Mouse (Mus musculus) forebrain, embryonic 15.5 days (tissue): ENCODE results near the gene Krt80. TPM values are rescaled to one million over a fixed set of nuclear protein-coding genes. Genes with fewer than 3 reads are reported as not detected.

Experiments used
- ATAC-seq: fragments of 200-750 bp; cut with Nextera tagmentation; replicated peaks from 2 replicates; pipeline ENCODE4 v1.8.0; 2017; ENCODE audit warnings: mild to moderate bottlenecking, moderate TSS enrichment, moderate library complexity
- H3K27ac ChIP-seq: fragments of 300-500 bp; sonication (generic); replicated peaks from 2 replicates; pipeline ENCODE4 v1.5.1; 2015; ENCODE audit warnings: mild to moderate bottlenecking, inconsistent platforms
- H3K27me3 ChIP-seq: fragments of 300-500 bp; sonication (generic); 2 replicates; pipeline ENCODE4 v1.6.1; 2015; ENCODE audit warnings: inconsistent platforms
- H3K36me3 ChIP-seq: fragments of 300-500 bp; sonication (generic); 2 replicates; pipeline ENCODE4 v1.6.1; 2015; ENCODE audit warnings: mild to moderate bottlenecking, inconsistent platforms
- H3K4me1 ChIP-seq: fragments of 300-500 bp; sonication (generic); 2 replicates; pipeline ENCODE4 v1.6.1; 2015; ENCODE audit warnings: inconsistent platforms
- H3K4me2 ChIP-seq: fragments of 300-500 bp; sonication (generic); replicated peaks from 2 replicates; pipeline ENCODE4 v1.6.1; 2015; ENCODE audit warnings: mild to moderate bottlenecking, inconsistent platforms
- H3K4me3 ChIP-seq: fragments of 300-500 bp; sonication (generic); 2 replicates; pipeline ENCODE4 v1.5.1; 2015; ENCODE audit warnings: mild to moderate bottlenecking, inconsistent platforms
- H3K9ac ChIP-seq: fragments of 300-500 bp; sonication (generic); replicated peaks from 2 replicates; pipeline ENCODE4 v1.6.1; 2015; ENCODE audit warnings: mild to moderate bottlenecking, inconsistent platforms
- H3K9me3 ChIP-seq: fragments of 300-500 bp; sonication (generic); 2 replicates; pipeline ENCODE4 v1.6.1; 2016; ENCODE audit warnings: inconsistent platforms
- WGBS: fragments of 180-500 bp; shearing (Covaris S2); methylation state at CpG from one replicate; pipeline ENCODE4 v1.1.7; 2015; ENCODE audit warnings: mixed read lengths; 5-methylcytosine and 5-hydroxymethylcytosine counted together
- polyA plus RNA-seq: library from polyadenylated mRNA; unstranded; fragments of >200 nt; fragmentation: Nextera tagmentation; extraction: Ambion mirVana; gene quantifications from 2 replicates; pipeline ENCODE4 v1.2.1, GENCODE M21; 2015

Krt80 gene
- polyA plus RNA-seq, 1 experiment from 2014 or later = 0.08 TPM

DNA sequence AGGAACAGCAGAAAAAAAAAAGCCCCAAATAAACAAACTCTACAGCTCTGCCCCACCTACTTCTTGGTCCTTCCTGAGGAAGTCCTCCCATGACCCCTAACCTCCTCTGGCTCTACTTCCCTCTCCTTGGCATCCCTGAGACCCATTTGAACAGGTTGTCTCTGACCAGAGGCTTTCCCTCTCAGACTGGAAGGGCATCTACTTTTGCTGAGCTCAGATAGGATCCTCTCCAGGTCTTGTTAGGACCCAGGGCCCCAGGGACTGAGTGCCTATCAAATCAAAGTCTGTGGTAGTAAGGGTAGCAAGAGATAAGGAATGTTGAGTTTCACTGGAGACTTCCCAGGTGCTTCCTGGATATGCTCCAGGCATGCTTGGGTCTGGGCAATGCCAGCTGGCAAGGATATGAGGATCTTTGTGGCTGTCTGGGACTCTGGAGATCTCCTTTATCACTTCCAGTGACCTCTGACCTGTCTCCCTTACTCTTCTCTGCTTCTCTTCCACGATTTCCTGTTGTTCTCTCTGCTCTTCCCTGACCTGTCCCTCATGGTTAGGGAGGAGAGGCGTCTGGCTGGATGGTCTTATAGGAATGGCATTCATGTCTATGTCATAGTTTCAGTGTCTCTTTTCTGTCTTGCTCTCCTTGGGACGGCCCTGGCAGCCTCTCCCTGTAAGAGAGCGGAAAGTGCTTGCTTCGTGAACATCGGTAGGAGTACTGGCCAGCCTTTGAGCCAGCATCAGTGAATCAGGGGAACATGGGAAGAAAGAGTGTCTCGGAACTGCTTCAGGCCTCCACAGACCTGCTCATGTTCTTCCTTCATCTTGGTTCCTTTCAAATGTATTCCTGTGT lies 2.4 kb upstream of the Krt80 start:
- Histone ChIP-seq H3K9me3 (no peaks in the 10 kb centered on the region), H3K36me3 (no peaks in the 10 kb centered on the region), H3K27me3 (no peaks in the 10 kb centered on the region), H3K4me1 (peaks cover 8% of the 10 kb centered on the region; the same call in 1 of the 2 replicates), H3K9ac (no peak overlapping the region), H3K4me2 (no peak overlapping the region), H3K27ac (no peak overlapping the region), H3K4me3 (no peak overlapping the region)
- 77% methylated on average over 7 of the region's 7 CpGs for WGBS
- ATAC-seq = no peak

DNA sequence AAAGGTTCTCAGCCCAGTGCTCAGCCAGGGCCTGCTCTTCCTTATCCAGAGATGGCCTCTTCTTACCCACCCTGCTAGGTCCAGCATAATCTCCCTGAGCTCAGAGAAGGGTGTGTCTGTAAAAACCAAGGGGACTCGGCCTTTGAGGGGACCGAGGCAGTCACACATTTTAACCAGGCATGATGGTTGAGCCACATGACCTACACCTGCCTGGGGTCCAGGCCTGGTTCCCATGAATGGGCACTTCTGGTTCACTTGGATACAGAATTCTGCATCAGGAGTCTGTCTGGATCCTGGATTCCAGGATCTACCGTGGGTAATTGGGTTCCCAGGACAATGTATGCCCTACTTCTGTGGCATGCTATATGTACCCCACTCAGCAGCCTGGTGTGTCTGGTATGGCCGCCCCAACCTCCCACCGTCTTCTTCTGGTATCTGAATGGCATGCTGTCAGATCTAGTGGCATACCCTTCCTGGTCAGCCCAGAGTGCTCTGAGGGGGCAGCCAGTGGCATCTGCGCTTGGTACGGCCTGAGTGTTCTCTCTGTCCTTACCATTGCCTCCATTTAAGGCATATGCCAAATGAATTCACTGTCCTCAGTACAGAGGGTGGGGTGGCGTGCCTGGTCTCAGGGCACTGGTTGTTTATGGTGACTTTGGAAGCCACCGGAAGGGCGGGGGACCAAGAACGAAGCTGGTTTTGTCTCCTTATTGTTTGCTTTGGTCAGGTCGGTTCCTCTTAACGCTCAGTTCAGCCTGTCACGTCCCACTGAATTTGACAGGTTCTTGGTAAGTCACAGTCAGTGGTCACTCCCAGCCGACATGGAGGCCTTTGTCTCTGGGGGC lies 1.4 kb upstream of the Krt80 start:
- Histone ChIP-seq H3K36me3 (no peaks in the 10 kb centered on the region), H3K9me3 (no peaks in the 10 kb centered on the region), H3K4me3 (no peak overlapping the region), H3K4me1 (peaks cover 8% of the 10 kb centered on the region; the same call in 1 of the 2 replicates), H3K4me2 (no peak overlapping the region), H3K27ac (no peak overlapping the region), H3K9ac (no peak overlapping the region), H3K27me3 (no peaks in the 10 kb centered on the region)
- WGBS = 85% methylated on average over 15 of the region's 15 CpGs
- no peak for ATAC-seq

DNA sequence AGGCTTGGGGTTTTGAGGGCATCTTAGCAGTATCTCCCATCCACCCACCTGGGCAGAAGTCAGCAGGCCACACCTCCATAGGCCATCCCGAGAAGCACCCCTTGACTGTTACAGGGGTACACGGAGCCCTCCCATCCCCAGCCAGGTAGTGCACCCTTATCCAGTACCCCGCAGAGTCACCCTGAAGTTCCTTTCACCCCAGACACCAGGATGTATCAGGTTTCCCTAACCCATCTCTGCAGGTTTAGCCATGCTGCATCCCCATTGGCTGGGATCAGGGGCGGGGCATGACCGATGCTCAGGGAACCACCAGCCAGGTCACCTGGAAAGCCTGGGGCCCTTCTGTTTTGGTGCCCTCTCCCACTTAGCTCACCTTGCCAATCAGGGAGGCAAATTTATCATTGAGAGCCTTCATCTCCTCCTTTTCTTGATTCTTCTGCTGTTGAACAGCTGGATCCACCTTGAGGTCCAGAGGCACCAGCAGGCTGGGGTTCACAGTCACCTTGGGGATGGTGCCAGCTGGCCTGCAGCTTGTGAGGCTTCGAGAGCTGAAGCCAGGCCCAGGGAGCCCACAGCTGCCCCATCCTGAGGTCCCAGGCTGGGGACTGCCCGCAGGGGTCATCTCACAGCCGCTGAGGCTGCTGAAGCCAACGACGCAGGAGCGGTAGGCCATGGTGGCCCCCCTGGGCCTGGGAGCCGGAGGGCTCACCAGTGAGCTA lies 421 bp downstream of the Krt80 start:
- 32% methylated on average over 12 of the region's 12 CpGs for WGBS
- H3K27me3 ChIP-seq = no peaks in the 10 kb centered on the region

DNA sequence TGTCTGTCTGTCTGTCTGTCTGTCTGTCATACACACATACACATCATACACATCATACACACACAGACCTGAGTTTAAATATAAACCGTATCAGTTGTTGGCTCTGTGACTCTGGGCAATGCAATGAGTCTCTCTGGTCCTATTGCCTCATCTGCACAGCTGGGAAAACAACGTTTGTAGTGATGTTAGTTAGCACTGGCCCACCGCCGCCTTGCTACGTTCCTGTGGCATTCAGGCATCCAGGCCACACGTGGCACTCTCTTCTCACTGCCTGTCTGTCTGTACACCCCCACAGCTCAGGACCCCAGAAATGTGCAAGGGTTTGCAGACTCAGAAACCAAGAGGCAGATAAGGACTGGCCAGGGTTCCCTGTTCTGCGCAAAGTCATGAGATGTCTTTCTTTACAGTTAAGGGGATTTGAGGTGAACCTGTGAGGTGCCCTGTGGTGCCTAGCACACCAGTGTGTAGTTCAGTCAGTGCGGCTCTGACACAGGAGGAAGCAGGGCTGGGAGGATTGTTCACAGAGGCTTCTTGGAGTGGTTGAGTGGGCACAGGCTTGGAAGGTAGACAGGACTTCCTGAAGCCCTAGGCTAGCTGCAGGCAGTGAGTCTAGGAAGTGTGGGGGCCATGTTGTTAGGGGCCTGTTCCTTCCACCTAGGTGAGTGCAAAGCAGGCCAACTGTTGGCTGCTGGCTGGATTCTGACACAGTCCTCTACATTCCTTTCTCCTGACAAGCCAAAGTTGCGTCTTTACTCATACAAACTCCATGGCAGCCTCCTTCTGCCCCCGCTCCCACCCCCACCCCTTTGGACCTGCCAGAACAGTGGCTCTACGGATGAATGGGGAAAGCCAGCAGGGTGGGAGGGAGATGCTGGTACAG lies 1.2 kb downstream of the Krt80 start:
- Histone ChIP-seq H3K4me1 (peaks cover 8% of the 10 kb centered on the region; the same call in 1 of the 2 replicates), H3K9me3 (no peaks in the 10 kb centered on the region), H3K4me3 (no peak overlapping the region), H3K9ac (no peak overlapping the region), H3K27ac (no peak overlapping the region), H3K4me2 (no peak overlapping the region), H3K36me3 (no peaks in the 10 kb centered on the region), H3K27me3 (no peaks in the 10 kb centered on the region)
- no peak for ATAC-seq
- WGBS = 71% methylated on average over 11 of the region's 11 CpGs

More for the DNA sequence above, 421 bp downstream of the Krt80 start:
- no peak overlapping the region for H3K4me3 ChIP-seq
- H3K9me3 ChIP-seq = no peaks in the 10 kb centered on the region
- H3K27ac ChIP-seq = no peak overlapping the region
- H3K36me3 ChIP-seq = no peaks in the 10 kb centered on the region
- no peak for ATAC-seq
- H3K4me2 ChIP-seq = no peak overlapping the region
- H3K4me1 ChIP-seq = peaks cover 8% of the 10 kb centered on the region; the same call in 1 of the 2 replicates
- no peak overlapping the region for H3K9ac ChIP-seq

DNA sequence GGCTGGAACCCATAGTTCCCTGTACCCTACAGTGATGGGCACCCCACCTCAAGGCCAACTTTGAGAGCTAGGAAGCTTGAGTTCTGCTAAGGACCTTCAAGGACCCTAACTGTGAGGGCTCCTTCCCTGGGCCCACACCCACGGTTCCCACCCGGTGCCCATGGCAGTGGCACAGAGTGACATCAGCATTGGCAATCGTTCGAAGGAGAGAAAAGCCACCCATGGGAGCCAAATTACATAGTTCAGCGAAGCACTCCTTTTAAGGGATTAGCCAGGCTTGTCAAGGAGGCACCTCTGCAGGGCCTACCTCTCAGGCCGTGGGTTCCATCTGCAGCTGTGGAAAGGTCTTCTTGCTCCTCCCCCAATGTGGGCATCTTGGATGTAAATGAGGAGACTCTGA lies 1.9 kb downstream of the Krt80 start:
- Histone ChIP-seq H3K9me3 (no peaks in the 10 kb centered on the region), H3K4me1 (peaks cover 8% of the 10 kb centered on the region; the same call in 1 of the 2 replicates), H3K36me3 (no peaks in the 10 kb centered on the region), H3K4me2 (no peak overlapping the region), H3K4me3 (no peak overlapping the region), H3K9ac (no peak overlapping the region), H3K27ac (no peak overlapping the region), H3K27me3 (no peaks in the 10 kb centered on the region)
- WGBS = 82% methylated on average over 6 of the region's 6 CpGs
- no peak for ATAC-seq

DNA sequence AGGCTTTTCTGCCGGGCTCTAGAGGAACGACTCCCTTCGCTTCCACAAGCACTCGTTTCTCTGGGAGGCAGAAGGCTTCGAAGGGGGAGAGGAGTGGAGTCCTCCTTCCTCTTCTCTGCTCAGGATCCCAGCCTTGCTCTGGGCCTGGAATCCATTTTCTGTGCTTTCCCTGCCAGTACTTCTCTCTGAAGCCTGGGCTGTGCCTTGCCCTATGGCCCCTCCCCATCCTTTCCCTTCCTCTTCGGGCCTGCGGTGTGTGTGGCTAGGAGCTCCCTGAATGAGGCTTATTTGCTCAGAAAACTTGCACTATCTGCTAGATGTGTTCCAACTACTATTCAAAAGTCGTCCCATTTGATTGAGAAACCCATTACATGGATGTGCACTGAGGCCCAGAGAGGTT lies 2.5 kb downstream of the Krt80 start:
- Histone ChIP-seq H3K4me3 (no peak overlapping the region), H3K9ac (no peak overlapping the region), H3K4me2 (no peak overlapping the region), H3K9me3 (no peaks in the 10 kb centered on the region), H3K4me1 (peaks cover 8% of the 10 kb centered on the region; the same call in 1 of the 2 replicates), H3K27me3 (no peaks in the 10 kb centered on the region), H3K36me3 (no peaks in the 10 kb centered on the region), H3K27ac (no peak overlapping the region)
- ATAC-seq = no peak
- 78% methylated on average over 8 of the region's 8 CpGs for WGBS

DNA sequence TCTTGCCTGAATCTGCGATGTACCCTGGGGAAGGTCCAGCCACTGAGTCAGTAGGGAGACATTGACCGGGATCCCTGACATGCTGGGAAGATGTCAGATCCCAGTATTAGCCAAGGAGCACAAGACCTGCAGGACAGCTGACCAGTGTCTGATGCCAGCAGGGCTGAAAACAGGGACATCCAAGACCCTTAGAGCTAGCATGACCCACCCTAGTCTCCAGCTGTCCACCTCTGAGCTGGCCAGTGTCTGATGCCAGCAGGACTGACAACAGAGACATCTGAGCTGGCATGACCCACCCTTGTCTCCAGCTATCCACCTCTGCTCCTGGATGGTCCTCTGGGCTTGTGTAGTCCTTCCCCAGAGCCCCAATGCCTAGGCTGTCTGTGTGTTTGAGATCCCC lies 3.0 kb downstream of the Krt80 start:
- Histone ChIP-seq H3K4me1 (peaks cover 8% of the 10 kb centered on the region; the same call in 1 of the 2 replicates), H3K27me3 (no peaks in the 10 kb centered on the region), H3K9ac (no peak overlapping the region), H3K9me3 (no peaks in the 10 kb centered on the region), H3K36me3 (no peaks in the 10 kb centered on the region), H3K27ac (no peak overlapping the region), H3K4me2 (no peak overlapping the region), H3K4me3 (no peak overlapping the region)
- ATAC-seq = no peak
- 40% methylated on average over 2 of the region's 2 CpGs for WGBS

DNA sequence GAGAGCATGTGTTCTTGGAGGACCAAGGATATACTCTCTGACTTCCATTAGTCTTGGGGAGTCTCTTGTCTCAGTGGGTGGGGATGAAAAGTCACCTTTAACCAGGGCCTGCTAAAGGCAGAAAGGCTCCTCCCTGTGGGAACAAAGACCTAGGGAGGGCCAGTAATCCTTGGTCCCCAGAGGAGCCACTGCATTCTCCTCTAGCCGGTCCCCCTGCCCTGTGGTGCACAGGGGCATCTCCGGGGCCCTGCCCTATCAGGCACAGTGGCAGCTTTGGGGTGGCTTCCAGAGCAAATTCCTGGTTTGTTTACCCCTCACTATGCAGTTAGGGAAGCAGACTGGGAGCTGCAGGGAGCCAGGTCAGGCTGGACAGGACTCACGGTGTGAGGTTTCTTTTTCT lies 3.5 kb downstream of the Krt80 start:
- Histone ChIP-seq H3K4me1 (peaks cover 8% of the 10 kb centered on the region; the same call in 1 of the 2 replicates), H3K27me3 (no peaks in the 10 kb centered on the region), H3K27ac (no peak overlapping the region), H3K9ac (no peak overlapping the region), H3K4me3 (no peak overlapping the region), H3K9me3 (no peaks in the 10 kb centered on the region), H3K4me2 (no peak overlapping the region), H3K36me3 (no peaks in the 10 kb centered on the region)
- 25% methylated on average over 3 of the region's 3 CpGs for WGBS
- ATAC-seq = no peak

DNA sequence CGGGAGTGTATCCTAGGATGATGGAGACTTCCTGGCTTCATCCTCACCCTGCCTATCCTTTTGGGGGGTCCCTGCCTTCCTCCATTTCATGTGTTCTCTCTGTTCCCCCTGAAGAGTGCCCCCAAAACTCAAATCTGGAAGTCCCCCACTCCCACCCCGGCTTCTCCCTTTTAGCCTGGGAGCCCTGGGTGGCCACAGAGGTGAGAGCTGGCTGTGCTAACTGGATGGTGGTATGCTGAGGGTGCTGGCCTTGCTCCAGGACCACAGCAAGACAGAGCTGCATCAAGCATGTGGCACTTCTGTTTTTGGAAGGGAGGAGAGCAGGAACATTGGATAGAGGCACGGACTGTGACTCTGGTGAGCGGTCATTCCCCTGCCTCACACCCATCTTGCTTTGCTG lies 4.2 kb downstream of the Krt80 start:
- no peak overlapping the region for H3K4me3 ChIP-seq
- ATAC-seq = no peak
- no peaks in the 10 kb centered on the region for H3K27me3 ChIP-seq
- 76% methylated on average over 4 of the region's 4 CpGs for WGBS
- H3K36me3 ChIP-seq = no peaks in the 10 kb centered on the region
- H3K9ac ChIP-seq = no peak overlapping the region
- no peak overlapping the region for H3K4me2 ChIP-seq
- peaks cover 8% of the 10 kb centered on the region; the same call in 1 of the 2 replicates for H3K4me1 ChIP-seq
- H3K9me3 ChIP-seq = no peaks in the 10 kb centered on the region
- no peak overlapping the region for H3K27ac ChIP-seq

DNA sequence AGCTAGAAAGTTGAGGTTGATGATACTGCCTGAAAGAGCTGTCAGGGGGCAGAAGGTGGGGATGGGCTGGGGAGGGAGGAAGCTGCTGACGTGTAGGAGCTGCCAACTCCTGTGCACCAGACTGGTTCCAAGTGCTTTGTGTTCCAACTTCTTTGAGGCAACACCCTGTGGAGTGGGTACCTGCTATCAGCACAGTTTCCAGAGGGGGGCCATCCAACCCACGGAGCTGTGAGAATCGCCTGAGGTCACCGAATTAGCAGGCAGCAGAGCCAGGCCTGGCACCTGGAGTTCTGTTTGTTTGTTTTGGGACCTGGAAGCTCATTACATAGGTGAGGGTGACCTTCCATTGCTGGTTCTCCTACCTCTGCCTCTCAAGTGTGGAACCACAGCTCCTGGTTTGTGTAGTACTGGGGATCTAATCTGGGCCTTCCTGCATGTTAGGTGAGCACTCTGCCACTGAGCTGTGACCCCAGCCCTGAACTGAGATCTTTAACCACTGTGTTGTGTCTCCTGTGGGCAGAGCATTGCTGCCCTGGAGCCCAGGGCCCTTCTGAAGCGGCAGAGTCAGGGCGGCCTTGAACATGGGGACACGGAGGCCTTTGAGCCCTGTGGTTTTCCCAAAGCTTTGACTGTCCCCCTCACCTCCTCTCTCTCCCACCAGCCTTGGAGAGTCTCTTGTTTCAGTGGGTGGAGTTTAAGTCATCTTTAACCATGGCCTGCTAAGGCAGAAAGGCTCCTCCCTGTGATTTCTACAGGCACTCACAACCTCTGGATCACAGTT lies 4.9 kb downstream of the Krt80 start:
- Histone ChIP-seq H3K9me3 (no peaks in the 10 kb centered on the region), H3K27me3 (no peaks in the 10 kb centered on the region), H3K27ac (no peak overlapping the region), H3K4me1 (peaks cover 4% of the 10 kb centered on the region; the same call in 1 of the 2 replicates), H3K9ac (no peak overlapping the region), H3K4me2 (no peak overlapping the region), H3K36me3 (no peaks in the 10 kb centered on the region), H3K4me3 (no peak overlapping the region)
- 75% methylated on average over 7 of the region's 7 CpGs for WGBS
- ATAC-seq = no peak
